Mouse (Mus musculus) adrenal gland, adult 8-10 months (tissue): ENCODE results near the gene Sav1. TPM values are rescaled to one million over a fixed set of nuclear protein-coding genes. Genes with fewer than 3 reads are reported as not detected.

ENCODE experiments used
- DNase-seq: peaks from one replicate; pipeline ENCODE4 v3.0.0; 2022
- total RNA-seq, 4 experiments: library from RNA; stranded (reverse); gene quantifications; 2 replicates each; pipeline ENCODE4 v1.2.4; 2022

Sav1 gene
- 10 to 100 TPM; 37.3 to 43.6 (median 40.4) TPM for total RNA-seq

GRCm38 (mm10) chr12:69986786-69987497 is at the start of gene Sav1:
Gene Sav1 (minus strand): TSS chr12:69987002.
- DNase-seq: peak; percentile 81

GRCm38 (mm10) chr12:70026233-70026632 is 39.4 kb upstream of the Sav1 start:
- no peak for DNase-seq

GRCm38 (mm10) chr12:70025431-70025830 is 38.6 kb upstream of the Sav1 start:
- DNase-seq: no peak

- no peak for DNase-seq
These were observed 36.8 kb upstream of the Sav1 start for GRCm38 (mm10) chr12:70023580-70023979.

GRCm38 (mm10) chr12:70018153-70018552 is 31.4 kb upstream of the Sav1 start:
- no peak for DNase-seq

GRCm38 (mm10) chr12:70015936-70016335 is 29.1 kb upstream of the Sav1 start:
- DNase-seq: no peak

GRCm38 (mm10) chr12:70011681-70012080 is 24.9 kb upstream of the Sav1 start:
- DNase-seq: no peak

GRCm38 (mm10) chr12:70010356-70010755 is 23.6 kb upstream of the Sav1 start:
- DNase-seq: no peak

- no peak for DNase-seq
These were observed 18.3 kb upstream of the Sav1 start for GRCm38 (mm10) chr12:70005103-70005502.

GRCm38 (mm10) chr12:69998186-69998983 is 11.6 kb upstream of the Sav1 start:
- DNase-seq: no peak

- DNase-seq: no peak
These were observed 8.6 kb upstream of the Sav1 start for GRCm38 (mm10) chr12:69995382-69995781.

- peak; percentile 25 for DNase-seq
These were observed 500 bp downstream of the Sav1 start for GRCm38 (mm10) chr12:69986241-69986762.

- no peak for DNase-seq
These were observed 1.3 kb downstream of the Sav1 start for GRCm38 (mm10) chr12:69985546-69985945.

- DNase-seq: no peak
These were observed 3.9 kb downstream of the Sav1 start for GRCm38 (mm10) chr12:69982874-69983273.

- no peak for DNase-seq
These were observed 9.3 kb downstream of the Sav1 start for GRCm38 (mm10) chr12:69977376-69977998.

GRCm38 (mm10) chr12:69976688-69977087 is 10.1 kb downstream of the Sav1 start:
- DNase-seq: no peak

GRCm38 (mm10) chr12:69973666-69974065 is 13.1 kb downstream of the Sav1 start:
- no peak for DNase-seq

GRCm38 (mm10) chr12:69968154-69968553 is 18.6 kb downstream of the Sav1 start:
- DNase-seq: no peak

GRCm38 (mm10) chr12:69967112-69967511 is 19.7 kb downstream of the Sav1 start:
- no peak for DNase-seq

GRCm38 (mm10) chr12:69966071-69966470 is 20.7 kb downstream of the Sav1 start:
- no peak for DNase-seq

- DNase-seq: no peak
These were observed 21.2 kb downstream of the Sav1 start for GRCm38 (mm10) chr12:69965644-69966043.

- no peak for DNase-seq
These were observed 23.7 kb downstream of the Sav1 start for GRCm38 (mm10) chr12:69963141-69963540.

GRCm38 (mm10) chr12:69962468-69962867 is 24.3 kb downstream of the Sav1 start:
- DNase-seq: peak; percentile 55
